Mouse (Mus musculus) limb, embryonic 15.5 days (tissue): ENCODE results near the gene Gpr37l1. TPM values are rescaled to one million over a fixed set of nuclear protein-coding genes. Genes with fewer than 3 reads are reported as not detected.

ENCODE experiments used
- ATAC-seq: fragments of 200-750 bp; cut with Nextera tagmentation; 2 replicates; pipeline ENCODE4 v1.8.0; 2017; ENCODE audit warnings: low read depth, moderate TSS enrichment; ENCODE audit not compliant: insufficient number of reproducible peaks, low FRiP score, low TSS enrichment
- H3K27ac ChIP-seq: fragments of 300-500 bp; sonication (generic); 2 replicates; pipeline ENCODE4 v1.5.1; 2015; ENCODE audit warnings: moderate library complexity, mild to moderate bottlenecking, inconsistent platforms
- H3K27me3 ChIP-seq: fragments of 300-500 bp; sonication (generic); 2 replicates; pipeline ENCODE4 v1.6.1; 2015; ENCODE audit warnings: inconsistent platforms
- H3K36me3 ChIP-seq: fragments of 300-500 bp; sonication (generic); 2 replicates; pipeline ENCODE4 v1.6.1; 2015; ENCODE audit warnings: inconsistent platforms
- H3K4me1 ChIP-seq: fragments of 300-500 bp; sonication (generic); 2 replicates; pipeline ENCODE4 v1.6.1; 2015; ENCODE audit warnings: inconsistent platforms
- H3K4me2 ChIP-seq: fragments of 300-500 bp; sonication (generic); 2 replicates; pipeline ENCODE4 v1.6.1; 2015; ENCODE audit warnings: mild to moderate bottlenecking, inconsistent platforms
- H3K4me3 ChIP-seq: fragments of 300-500 bp; sonication (generic); 2 replicates; pipeline ENCODE4 v1.5.1; 2015; ENCODE audit warnings: mild to moderate bottlenecking, inconsistent platforms
- H3K9ac ChIP-seq: fragments of 300-500 bp; sonication (generic); 2 replicates; pipeline ENCODE4 v1.6.1; 2015; ENCODE audit warnings: inconsistent platforms
- H3K9me3 ChIP-seq: fragments of 300-500 bp; sonication (generic); 2 replicates; pipeline ENCODE4 v1.6.1; 2016; ENCODE audit warnings: inconsistent platforms
- WGBS: fragments of 180-500 bp; shearing (Covaris S2); methylation state at CpG from one replicate; pipeline ENCODE4 v1.1.7; 2015; 5-methylcytosine and 5-hydroxymethylcytosine counted together
- polyA plus RNA-seq: library from polyadenylated mRNA; unstranded; fragments of >200 nt; fragmentation: Nextera tagmentation; extraction: Ambion mirVana; gene quantifications from 2 replicates; pipeline ENCODE4 v1.2.1, GENCODE M21; 2015

The Gpr37l1 gene
- polyA plus RNA-seq, 1 experiment from 2014 or later: not detected

GRCm38 (mm10) chr1:135180830-135181229 is 13.3 kb upstream of the Gpr37l1 start:
- Histone ChIP-seq H3K9me3 (no peaks in the 10 kb centered on the region), H3K4me2 (no peak overlapping the region), H3K4me1 (peaks cover 7% of the 10 kb centered on the region; the same call in 1 of the 2 replicates), H3K9ac (no peak overlapping the region), H3K4me3 (no peak overlapping the region), H3K27ac (no peak overlapping the region), H3K36me3 (no peaks in the 10 kb centered on the region), H3K27me3 (no peaks in the 10 kb centered on the region)
- ATAC-seq: no peak
- 77% methylated on average over 10 of the region's 10 CpGs for WGBS

GRCm38 (mm10) chr1:135178863-135179262 is 11.4 kb upstream of the Gpr37l1 start:
- H3K9me3 ChIP-seq: no peaks in the 10 kb centered on the region
- peaks cover 4% of the 10 kb centered on the region; the same call in 1 of the 2 replicates for H3K4me1 ChIP-seq
- H3K36me3 ChIP-seq: no peaks in the 10 kb centered on the region
- no peak for ATAC-seq
- H3K27me3 ChIP-seq: no peaks in the 10 kb centered on the region
- no peak overlapping the region for H3K9ac ChIP-seq
- H3K27ac ChIP-seq: no peak overlapping the region
- H3K4me3 ChIP-seq: no peak overlapping the region
- no peak overlapping the region for H3K4me2 ChIP-seq
- 84% methylated on average over 7 of the region's 7 CpGs for WGBS

- Histone ChIP-seq H3K27me3 (no peaks in the 10 kb centered on the region), H3K27ac (no peak overlapping the region), H3K4me2 (no peak overlapping the region), H3K36me3 (no peaks in the 10 kb centered on the region), H3K9ac (no peak overlapping the region), H3K4me3 (no peak overlapping the region), H3K4me1 (no peaks in the 10 kb centered on the region), H3K9me3 (no peaks in the 10 kb centered on the region)
- 93% methylated on average over 3 of the region's 3 CpGs for WGBS
- ATAC-seq: no peak
Observed at GRCm38 (mm10) chr1:135177724-135178123, 10.2 kb upstream of the Gpr37l1 start.

- peaks cover 3% of the 10 kb centered on the region; the same call in 1 of the 2 replicates for H3K4me1 ChIP-seq
- H3K36me3 ChIP-seq: no peaks in the 10 kb centered on the region
- WGBS: 81% methylated on average over 3 of the region's 3 CpGs
- no peak for ATAC-seq
- no peak overlapping the region for H3K27ac ChIP-seq
- H3K27me3 ChIP-seq: no peaks in the 10 kb centered on the region
- H3K4me2 ChIP-seq: no peak overlapping the region
- no peaks in the 10 kb centered on the region for H3K9me3 ChIP-seq
- H3K9ac ChIP-seq: no peak overlapping the region
- H3K4me3 ChIP-seq: no peak overlapping the region
Observed at GRCm38 (mm10) chr1:135175176-135175575, 7.7 kb upstream of the Gpr37l1 start.

GRCm38 (mm10) chr1:135173311-135173710 is 5.8 kb upstream of the Gpr37l1 start:
- Histone ChIP-seq H3K4me1 (peaks cover 3% of the 10 kb centered on the region; the same call in 1 of the 2 replicates), H3K4me2 (no peak overlapping the region), H3K36me3 (no peaks in the 10 kb centered on the region), H3K27ac (no peak overlapping the region), H3K4me3 (no peak overlapping the region), H3K27me3 (no peaks in the 10 kb centered on the region), H3K9ac (no peak overlapping the region), H3K9me3 (no peaks in the 10 kb centered on the region)
- WGBS: 90% methylated on average over 6 of the region's 6 CpGs
- ATAC-seq: no peak

- H3K27me3 ChIP-seq: no peaks in the 10 kb centered on the region
- no peak overlapping the region for H3K9ac ChIP-seq
- peaks cover 3% of the 10 kb centered on the region; the same call in 1 of the 2 replicates for H3K4me1 ChIP-seq
- no peak overlapping the region for H3K27ac ChIP-seq
- 53% methylated on average over 6 of the region's 6 CpGs for WGBS
- no peak overlapping the region for H3K4me2 ChIP-seq
- H3K4me3 ChIP-seq: no peak overlapping the region
- no peaks in the 10 kb centered on the region for H3K36me3 ChIP-seq
- H3K9me3 ChIP-seq: no peaks in the 10 kb centered on the region
- ATAC-seq: no peak
Observed at GRCm38 (mm10) chr1:135171984-135172383, 4.5 kb upstream of the Gpr37l1 start.

- no peak overlapping the region for H3K4me3 ChIP-seq
- H3K4me1 ChIP-seq: peaks cover 3% of the 10 kb centered on the region; the same call in 1 of the 2 replicates
- no peaks in the 10 kb centered on the region for H3K9me3 ChIP-seq
- H3K27ac ChIP-seq: no peak overlapping the region
- 77% methylated on average over 7 of the region's 7 CpGs for WGBS
- no peaks in the 10 kb centered on the region for H3K27me3 ChIP-seq
- no peak overlapping the region for H3K4me2 ChIP-seq
- H3K9ac ChIP-seq: no peak overlapping the region
- no peaks in the 10 kb centered on the region for H3K36me3 ChIP-seq
- ATAC-seq: no peak
Observed at GRCm38 (mm10) chr1:135171202-135171601, 3.7 kb upstream of the Gpr37l1 start.

GRCm38 (mm10) chr1:135170299-135170698 is 2.8 kb upstream of the Gpr37l1 start:
- no peaks in the 10 kb centered on the region for H3K27me3 ChIP-seq
- peaks cover 3% of the 10 kb centered on the region; the same call in 1 of the 2 replicates for H3K4me1 ChIP-seq
- WGBS: 66% methylated on average over 10 of the region's 10 CpGs
- no peaks in the 10 kb centered on the region for H3K9me3 ChIP-seq
- no peak overlapping the region for H3K27ac ChIP-seq
- H3K4me2 ChIP-seq: no peak overlapping the region
- no peak for ATAC-seq
- H3K9ac ChIP-seq: no peak overlapping the region
- H3K4me3 ChIP-seq: no peak overlapping the region
- no peaks in the 10 kb centered on the region for H3K36me3 ChIP-seq

- ATAC-seq: no peak
- H3K27ac ChIP-seq: no peak overlapping the region
- 52% methylated on average over 12 of the region's 12 CpGs for WGBS
- peaks cover 3% of the 10 kb centered on the region; the same call in 1 of the 2 replicates for H3K4me1 ChIP-seq
- no peaks in the 10 kb centered on the region for H3K9me3 ChIP-seq
- H3K27me3 ChIP-seq: no peaks in the 10 kb centered on the region
- no peak overlapping the region for H3K4me2 ChIP-seq
- no peaks in the 10 kb centered on the region for H3K36me3 ChIP-seq
- H3K9ac ChIP-seq: no peak overlapping the region
- no peak overlapping the region for H3K4me3 ChIP-seq
Observed at GRCm38 (mm10) chr1:135169556-135170224, 2.2 kb upstream of the Gpr37l1 start.

- Histone ChIP-seq H3K9ac (no peak overlapping the region), H3K4me3 (no peak overlapping the region), H3K4me1 (peaks cover 3% of the 10 kb centered on the region; the same call in 1 of the 2 replicates), H3K4me2 (no peak overlapping the region), H3K27me3 (no peaks in the 10 kb centered on the region), H3K36me3 (no peaks in the 10 kb centered on the region), H3K9me3 (no peaks in the 10 kb centered on the region), H3K27ac (no peak overlapping the region)
- ATAC-seq: no peak
- WGBS: 86% methylated on average over 10 of the region's 10 CpGs
Observed at GRCm38 (mm10) chr1:135168453-135169200, 1.1 kb upstream of the Gpr37l1 start.

GRCm38 (mm10) chr1:135162720-135163119 is 4.8 kb downstream of the Gpr37l1 start:
- H3K27me3 ChIP-seq: no peaks in the 10 kb centered on the region
- H3K9me3 ChIP-seq: no peaks in the 10 kb centered on the region
- WGBS: 50% methylated on average over 6 of the region's 6 CpGs
- no peak overlapping the region for H3K4me3 ChIP-seq
- H3K9ac ChIP-seq: no peak overlapping the region
- H3K27ac ChIP-seq: no peak overlapping the region
- H3K36me3 ChIP-seq: no peaks in the 10 kb centered on the region
- H3K4me1 ChIP-seq: peaks cover 8% of the 10 kb centered on the region; the same call in 1 of the 2 replicates
- no peak for ATAC-seq
- no peak overlapping the region for H3K4me2 ChIP-seq

- Histone ChIP-seq H3K4me2 (no peak overlapping the region), H3K27me3 (no peaks in the 10 kb centered on the region), H3K27ac (no peak overlapping the region), H3K36me3 (peaks cover 14% of the 10 kb centered on the region), H3K4me3 (no peak overlapping the region), H3K4me1 (peaks cover 8% of the 10 kb centered on the region; the same call in 1 of the 2 replicates), H3K9me3 (no peaks in the 10 kb centered on the region), H3K9ac (no peak overlapping the region)
- ATAC-seq: no peak
- WGBS: 86% methylated on average over 13 of the region's 13 CpGs
Observed at GRCm38 (mm10) chr1:135160411-135161050, 7.0 kb downstream of the Gpr37l1 start.
